Mouse (Mus musculus): ENCODE measurements at regions not wholly inside any gene's neighbourhood (a gene's known extent, or its start where the extent isn't known, plus 50 kb on each side); places are given as distances from the start of the nearest gene placed in this dataset.

DNA sequence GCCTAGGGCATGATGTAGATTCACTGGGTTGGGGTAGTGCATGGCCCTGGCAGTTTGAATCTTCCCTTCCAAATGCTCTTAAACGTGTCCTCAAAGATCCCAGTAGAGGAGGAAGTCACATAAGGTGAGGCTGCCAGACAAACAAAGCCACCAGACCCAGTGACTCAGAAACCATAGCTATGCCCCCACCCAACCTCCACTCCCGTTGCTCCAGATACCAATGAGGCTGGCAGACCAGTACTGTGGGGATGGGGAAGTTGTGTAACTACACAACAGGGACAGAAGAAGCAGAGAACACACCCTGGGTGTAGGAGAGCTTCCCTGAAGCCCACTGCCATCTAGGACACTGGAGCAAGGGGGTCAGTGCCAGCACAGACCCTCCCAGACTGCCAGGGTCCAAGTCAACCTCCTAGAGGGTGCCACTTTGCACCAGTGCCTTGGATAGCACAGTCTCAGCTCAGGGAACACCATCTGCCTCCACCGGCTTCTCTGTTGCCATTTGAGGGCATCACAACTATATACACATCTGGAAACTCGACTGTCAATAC, 145.2 kb upstream of the Zmiz1 start:
- no peak for DNase-seq (ENCODE audit: low spot score)
- Histone ChIP-seq H3K27me3 (ENCODE audit: control insufficient read depth, insufficient read depth, low read length) (no peaks in the 10 kb centered on the region), H3K9me3 (replicated peaks; ENCODE audit: control insufficient read depth, low read length) (no peaks in the 10 kb centered on the region), H3K4me3 (ENCODE audit: low read depth, low read length) (no peak overlapping the region), H3K4me1 (ENCODE audit: control insufficient read depth, insufficient read depth) (peaks cover 44% of the 10 kb centered on the region), H3K27ac (ENCODE audit: low read depth) (no peak overlapping the region), H3K9ac (replicated peaks; ENCODE audit: low read depth, low read length) (no peak overlapping the region), H3K36me3 (replicated peaks; ENCODE audit: control insufficient read depth, insufficient read depth, low read length) (no peaks in the 10 kb centered on the region), H3K4me2 (ENCODE audit: low read depth, low read length) (no peak overlapping the region)
- 78% methylated on average over 4 of the region's 4 CpGs for WGBS
- TF ChIP-seq CTCF (IDR thresholded peaks at IDR 0.05; ENCODE audit: low read depth) (no peak), EP300 (IDR thresholded peaks at IDR 0.05; ENCODE audit: low read depth) (no peak)
- ATAC-seq (ENCODE audit: insufficient read depth, low read depth), result no peak

GRCm38 (mm10) chr14:25316491-25316890, 142.5 kb upstream of the Zmiz1 start:
- Histone ChIP-seq H3K27me3 (ENCODE audit: control insufficient read depth, insufficient read depth, low read length) (no peaks in the 10 kb centered on the region), H3K4me1 (ENCODE audit: control insufficient read depth, insufficient read depth) (peaks cover 27% of the 10 kb centered on the region), H3K4me3 (ENCODE audit: low read depth, low read length) (no peak overlapping the region), H3K9ac (replicated peaks; ENCODE audit: low read depth, low read length) (no peak overlapping the region), H3K9me3 (replicated peaks; ENCODE audit: control insufficient read depth, low read length) (no peaks in the 10 kb centered on the region), H3K4me2 (ENCODE audit: low read depth, low read length) (no peak overlapping the region), H3K27ac (ENCODE audit: low read depth) (no peak overlapping the region), H3K36me3 (replicated peaks; ENCODE audit: control insufficient read depth, insufficient read depth, low read length) (no peaks in the 10 kb centered on the region)
- 81% methylated on average over 5 of the region's 5 CpGs for WGBS
- no peak for DNase-seq (ENCODE audit: low spot score)
- TF ChIP-seq EP300 (IDR thresholded peaks at IDR 0.05; ENCODE audit: low read depth) (no peak), CTCF (IDR thresholded peaks at IDR 0.05; ENCODE audit: low read depth) (no peak)
- ATAC-seq (ENCODE audit: insufficient read depth, low read depth), result no peak

DNA sequence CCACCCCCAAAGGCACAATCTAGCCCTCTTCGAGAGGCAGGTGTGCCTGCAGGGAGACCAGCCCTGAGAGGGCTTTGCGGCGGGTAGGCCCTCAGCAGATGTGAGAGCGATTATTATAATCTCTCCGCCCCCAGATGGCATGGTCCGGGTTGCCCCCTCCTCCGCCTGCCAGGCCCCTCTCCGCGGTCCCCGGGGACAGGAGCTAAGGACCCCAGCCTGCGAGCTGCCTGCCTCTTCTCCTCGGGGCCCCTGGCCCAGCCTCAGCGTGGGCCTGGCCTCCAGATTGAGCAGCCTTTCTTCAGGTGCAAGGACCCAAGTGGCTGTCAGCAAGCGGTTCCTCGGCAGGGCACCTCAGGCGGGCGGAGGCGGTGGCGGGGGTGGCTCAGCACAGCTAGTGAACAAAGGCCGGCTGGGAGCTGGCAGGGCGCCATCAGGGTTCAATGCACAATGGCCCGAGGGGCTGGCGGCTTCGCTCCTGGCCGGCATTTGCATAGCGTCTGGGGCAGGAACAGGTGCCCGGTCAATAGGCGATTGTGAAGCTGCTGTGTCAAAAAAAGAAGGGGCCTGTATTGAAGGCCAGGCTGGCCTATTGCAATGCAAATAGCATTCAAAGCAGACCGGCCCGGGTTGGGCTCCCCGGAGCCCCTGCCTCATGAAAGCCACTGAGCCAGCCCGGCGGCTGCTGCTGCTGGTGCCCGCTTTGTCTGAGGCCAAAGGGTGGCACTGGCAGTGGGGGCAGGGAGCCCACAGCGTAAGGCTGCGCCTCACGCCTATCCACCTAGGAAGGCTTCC, 141.1 kb upstream of the Zmiz1 start:
- 11% methylated on average over 32 of the region's 37 CpGs for WGBS
- Histone ChIP-seq H3K27me3 (ENCODE audit: control insufficient read depth, insufficient read depth, low read length) (no peaks in the 10 kb centered on the region), H3K27ac (ENCODE audit: low read depth) (no peak overlapping the region), H3K4me1 (ENCODE audit: control insufficient read depth, insufficient read depth) (peaks cover 19% of the 10 kb centered on the region), H3K4me3 (ENCODE audit: low read depth, low read length) (peak overlapping the region; percentile 13), H3K36me3 (replicated peaks; ENCODE audit: control insufficient read depth, insufficient read depth, low read length) (no peaks in the 10 kb centered on the region), H3K9ac (replicated peaks; ENCODE audit: low read depth, low read length) (peak overlapping the region; percentile 57), H3K4me2 (ENCODE audit: low read depth, low read length) (peak overlapping the region; percentile 58), H3K9me3 (replicated peaks; ENCODE audit: control insufficient read depth, low read length) (no peaks in the 10 kb centered on the region)
- peak; percentile 62 for ATAC-seq (ENCODE audit: insufficient read depth, low read depth)
- DNase-seq (ENCODE audit: low spot score), result peak; percentile 38
- TF ChIP-seq EP300 (IDR thresholded peaks at IDR 0.05; ENCODE audit: low read depth) (no peak), CTCF (IDR thresholded peaks at IDR 0.05; ENCODE audit: low read depth) (no peak)

DNA sequence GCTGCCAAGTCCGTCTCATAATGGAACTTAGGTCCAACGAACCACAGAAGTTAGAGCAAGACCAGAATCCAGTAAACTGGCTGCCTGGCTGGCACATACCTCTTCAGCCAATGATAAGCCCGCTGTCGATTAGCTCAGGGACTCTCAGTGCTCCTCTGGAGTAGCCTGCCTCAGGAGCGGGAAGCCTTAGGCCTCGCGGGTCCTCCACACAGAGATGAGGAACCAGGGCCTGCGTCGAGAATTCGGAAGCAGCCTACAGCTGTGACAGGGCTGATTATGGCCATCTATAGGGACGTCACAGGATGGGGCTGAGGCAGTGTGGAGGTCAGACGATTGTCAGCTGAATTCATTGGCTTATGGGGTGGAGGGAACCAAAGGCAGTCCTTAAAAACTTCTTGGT, 140.1 kb upstream of the Zmiz1 start:
- Histone ChIP-seq H3K27ac (ENCODE audit: low read depth) (no peak overlapping the region), H3K4me3 (ENCODE audit: low read depth, low read length) (no peak overlapping the region), H3K4me1 (ENCODE audit: control insufficient read depth, insufficient read depth) (peaks cover 19% of the 10 kb centered on the region), H3K9ac (replicated peaks; ENCODE audit: low read depth, low read length) (no peak overlapping the region), H3K9me3 (replicated peaks; ENCODE audit: control insufficient read depth, low read length) (no peaks in the 10 kb centered on the region), H3K27me3 (ENCODE audit: control insufficient read depth, insufficient read depth, low read length) (no peaks in the 10 kb centered on the region), H3K36me3 (replicated peaks; ENCODE audit: control insufficient read depth, insufficient read depth, low read length) (no peaks in the 10 kb centered on the region), H3K4me2 (ENCODE audit: low read depth, low read length) (no peak overlapping the region)
- DNase-seq (ENCODE audit: low spot score), result no peak
- WGBS, result 73% methylated on average over 12 of the region's 12 CpGs
- ATAC-seq (ENCODE audit: insufficient read depth, low read depth), result no peak
- TF ChIP-seq CTCF (IDR thresholded peaks at IDR 0.05; ENCODE audit: low read depth), result no peak
- no peak for TF ChIP-seq EP300 (IDR thresholded peaks at IDR 0.05; ENCODE audit: low read depth)

- H3K4me1 ChIP-seq (ENCODE audit: control insufficient read depth, insufficient read depth), result peaks cover 19% of the 10 kb centered on the region
- H3K36me3 ChIP-seq (replicated peaks; ENCODE audit: control insufficient read depth, insufficient read depth, low read length), result no peaks in the 10 kb centered on the region
- no peaks in the 10 kb centered on the region for H3K9me3 ChIP-seq (replicated peaks; ENCODE audit: control insufficient read depth, low read length)
- DNase-seq (ENCODE audit: low spot score) (no peak), ATAC-seq (ENCODE audit: insufficient read depth, low read depth) (no peak)
- TF ChIP-seq CTCF (IDR thresholded peaks at IDR 0.05; ENCODE audit: low read depth) (no peak), EP300 (IDR thresholded peaks at IDR 0.05; ENCODE audit: low read depth) (no peak)
- H3K9ac ChIP-seq (replicated peaks; ENCODE audit: low read depth, low read length), result no peak overlapping the region
- H3K4me2 ChIP-seq (ENCODE audit: low read depth, low read length), result no peak overlapping the region
- WGBS, result 60% methylated on average over 4 of the region's 4 CpGs
- H3K27me3 ChIP-seq (ENCODE audit: control insufficient read depth, insufficient read depth, low read length), result no peaks in the 10 kb centered on the region
- H3K27ac ChIP-seq (ENCODE audit: low read depth), result no peak overlapping the region
- H3K4me3 ChIP-seq (ENCODE audit: low read depth, low read length), result no peak overlapping the region
Measured at GRCm38 (mm10) chr14:25320141-25320540, 138.8 kb upstream of the Zmiz1 start.
